Mouse (Mus musculus): Measurements from ENCODE around the gene Spen. TPM values are rescaled to one million over a fixed set of nuclear protein-coding genes. Genes with fewer than 3 reads are reported as not detected.

Spen gene
- total RNA-seq, 2 experiments from 2014 or later: 31.1 to 32.4 TPM

DNA sequence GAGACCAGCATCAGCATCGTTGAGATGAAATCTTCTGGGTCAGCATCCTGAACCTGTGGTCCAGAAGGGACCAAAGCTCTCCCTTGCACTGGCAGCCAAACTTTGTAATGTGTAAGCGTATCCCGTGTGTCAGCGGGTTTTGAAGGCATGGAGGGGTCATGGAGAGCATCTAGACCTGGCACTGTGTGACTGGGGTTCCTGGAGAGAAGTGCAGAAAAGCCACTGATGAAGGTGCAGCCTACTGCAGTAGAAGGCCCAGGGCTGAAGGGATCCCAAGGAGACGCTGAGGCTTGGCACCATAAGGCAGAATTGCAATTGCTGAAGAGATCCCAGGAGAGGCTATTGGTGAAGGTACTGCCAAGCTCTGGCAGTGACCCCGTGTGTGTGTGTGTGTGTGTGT lies 109.0 kb downstream of the Spen start:
- intact Hi-C loops (cut with DNase I): no loop called here
- DNase-seq: no peak

DNA sequence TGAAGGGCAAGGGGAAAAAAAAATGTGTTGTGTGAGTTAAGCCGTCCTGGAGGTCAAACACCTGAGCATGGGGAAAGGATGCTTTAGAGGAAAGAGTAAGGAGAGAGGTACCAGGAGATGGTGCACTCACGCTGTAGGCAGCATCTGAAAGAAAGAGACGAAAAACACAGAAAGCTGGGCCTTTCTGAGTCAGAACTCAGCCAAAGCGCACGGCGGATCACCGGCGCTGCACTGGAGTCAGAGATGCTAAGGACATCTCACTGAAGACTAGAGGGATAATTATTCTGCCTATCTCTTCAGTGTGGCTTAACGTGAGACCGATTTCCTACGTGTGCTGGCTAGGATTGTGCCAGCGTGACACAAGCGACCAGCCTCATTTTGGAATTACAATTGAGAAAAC lies 110.5 kb downstream of the Spen start:
- intact Hi-C loops (cut with DNase I): no loop called here
- no peak for DNase-seq

DNA sequence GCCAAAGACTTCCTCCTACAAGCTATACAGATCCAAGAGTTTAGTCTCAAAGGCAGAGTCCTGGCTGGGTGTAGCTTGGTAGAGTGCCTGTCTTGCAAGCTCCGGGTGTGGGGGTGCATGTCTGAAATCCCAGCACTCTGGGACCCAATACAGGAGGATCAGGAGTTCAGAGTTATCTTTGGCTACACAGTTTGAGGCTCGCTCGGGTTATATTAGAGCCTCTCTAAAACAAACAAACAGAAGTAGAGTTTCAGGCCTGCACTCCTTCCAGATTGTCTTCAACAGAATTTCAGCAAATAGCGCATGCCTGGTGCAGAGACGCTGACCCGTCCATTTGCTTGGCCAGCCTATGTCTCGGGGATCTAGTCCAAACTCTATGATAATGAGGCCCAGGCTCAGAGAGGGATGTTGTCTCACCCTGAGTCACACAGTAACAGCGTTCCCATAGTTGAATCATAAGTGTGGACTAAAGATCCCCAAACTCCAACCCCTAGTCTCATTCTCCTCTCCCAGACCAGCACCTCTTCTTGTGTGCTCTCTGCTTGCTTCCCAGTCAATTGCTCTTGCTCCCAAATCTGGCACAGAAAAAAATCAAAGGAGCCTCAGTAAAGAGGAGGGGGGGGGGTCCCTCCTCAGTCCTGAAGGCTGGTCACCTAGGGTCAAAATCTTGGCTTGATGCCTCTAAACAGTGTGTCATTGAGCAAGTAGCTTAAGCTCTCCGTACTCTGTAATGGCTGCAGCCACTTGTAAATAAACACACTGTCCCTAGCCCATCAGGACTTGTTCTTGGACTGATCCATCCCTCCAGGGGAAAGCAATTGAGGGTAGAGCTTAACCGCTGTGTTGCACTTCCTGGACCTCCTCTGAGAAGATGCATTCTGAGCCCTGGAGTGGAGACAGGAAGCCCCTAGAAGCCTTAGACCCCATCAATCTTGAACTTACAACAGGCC lies 111.3 kb downstream of the Spen start:
- no peak for DNase-seq
- intact Hi-C loops (cut with DNase I): no loop called here

DNA sequence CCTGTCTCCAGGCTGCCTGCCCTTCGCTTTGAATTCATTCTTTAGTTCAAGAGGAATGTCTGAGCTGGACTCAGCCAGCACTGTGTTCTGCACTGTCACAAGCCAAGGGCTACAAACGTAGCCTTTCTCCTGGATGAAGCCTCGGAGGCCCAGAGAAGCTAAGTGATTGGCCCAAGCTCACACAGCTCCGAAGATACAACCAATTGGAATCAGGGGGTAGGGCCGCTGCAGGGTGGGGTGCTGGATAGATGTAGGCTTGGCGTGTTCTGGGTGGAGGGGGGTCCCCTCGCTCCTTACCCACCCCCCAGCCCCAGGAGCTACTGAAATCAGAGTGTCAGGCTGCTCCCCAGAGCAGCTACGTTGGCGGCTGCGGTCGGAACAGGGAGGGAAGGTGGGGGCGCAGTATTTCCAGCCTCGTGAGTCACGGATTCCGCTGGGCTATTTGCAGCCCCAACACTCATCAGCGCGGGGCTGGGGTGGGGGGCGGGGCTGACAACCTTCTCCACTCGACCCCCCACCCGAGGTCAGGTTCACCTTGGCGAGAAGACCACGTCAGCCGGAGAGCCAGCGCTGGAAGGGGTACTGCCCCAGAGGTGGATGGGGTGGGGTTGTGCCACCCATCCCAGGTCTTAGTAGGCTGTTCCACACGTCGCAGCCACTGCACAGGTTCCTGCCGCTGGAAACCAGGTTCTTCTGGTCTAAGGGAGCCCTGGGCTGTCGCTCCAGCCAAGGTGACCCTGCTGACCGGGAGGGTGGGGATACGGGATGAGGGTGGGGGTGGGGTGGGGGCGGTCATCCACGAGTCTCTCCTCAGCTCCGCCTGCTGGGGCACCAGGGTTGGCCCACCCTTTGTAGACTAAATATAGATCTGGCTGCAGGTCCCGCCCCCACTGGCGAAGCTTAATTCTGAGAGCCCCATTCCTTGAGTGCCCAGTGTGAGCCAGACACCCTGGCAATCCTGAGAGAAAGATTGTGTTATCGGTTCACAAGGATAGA lies 112.6 kb downstream of the Spen start:
- intact Hi-C loops (cut with DNase I): no loop called here
- DNase-seq: peak; percentile 58 to 74

DNA sequence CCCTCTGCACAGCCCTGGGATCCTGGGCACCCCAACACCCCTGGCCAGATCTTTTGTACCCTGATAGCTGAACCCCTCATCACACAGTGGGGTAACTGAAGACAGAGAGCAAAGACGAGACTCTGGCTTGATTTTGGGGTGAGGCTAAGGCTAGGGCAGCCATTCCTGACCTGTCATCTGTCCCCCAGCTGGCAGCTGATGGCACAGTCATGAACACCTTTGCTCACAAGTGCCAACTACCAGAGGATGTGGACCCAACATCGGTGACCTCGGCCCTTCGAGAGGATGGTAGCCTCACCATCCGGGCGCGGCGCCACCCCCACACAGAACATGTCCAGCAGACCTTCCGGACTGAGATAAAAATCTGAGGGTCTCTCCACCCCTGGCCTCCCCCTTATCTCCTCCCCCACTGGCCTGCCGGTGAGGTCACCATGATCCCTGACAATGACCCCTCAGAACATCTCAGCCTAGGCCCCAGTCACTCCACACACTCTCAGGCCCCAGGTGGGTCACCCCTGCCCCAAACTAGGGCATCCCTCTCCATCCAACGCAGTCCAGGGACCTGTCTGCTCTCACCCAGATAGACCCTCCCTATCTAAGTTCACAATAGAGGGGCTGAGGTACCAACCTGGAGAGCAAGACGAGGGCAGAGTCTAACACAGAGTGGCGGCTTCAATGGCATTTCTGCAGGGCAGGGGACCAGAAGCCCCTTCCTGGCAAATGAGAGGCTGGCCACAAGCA lies 114.5 kb downstream of the Spen start:
- no peak for DNase-seq
- intact Hi-C loops (cut with DNase I): no loop called here

DNA sequence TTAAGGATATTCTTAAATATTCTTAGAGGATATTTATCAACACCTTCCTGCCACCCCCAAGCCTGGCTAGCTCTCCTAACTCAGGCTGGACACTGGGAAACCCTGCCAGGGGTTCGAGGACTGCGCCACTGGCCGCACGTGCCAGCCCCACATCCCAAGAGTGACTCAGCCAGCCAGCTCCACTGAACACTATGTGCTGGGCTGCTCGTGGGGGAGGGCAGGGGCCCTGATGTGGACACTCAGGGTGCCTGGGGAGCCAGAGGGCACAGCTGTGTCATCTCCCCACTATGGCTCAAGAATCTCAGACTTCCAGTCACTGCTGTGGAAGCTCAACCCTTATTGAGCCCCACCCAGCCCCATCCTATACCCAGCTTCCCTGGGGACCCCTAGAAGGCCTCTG lies 115.1 kb downstream of the Spen start:
- peak; percentile 49 to 63 for DNase-seq
- intact Hi-C loops (cut with DNase I): no loop called here

DNA sequence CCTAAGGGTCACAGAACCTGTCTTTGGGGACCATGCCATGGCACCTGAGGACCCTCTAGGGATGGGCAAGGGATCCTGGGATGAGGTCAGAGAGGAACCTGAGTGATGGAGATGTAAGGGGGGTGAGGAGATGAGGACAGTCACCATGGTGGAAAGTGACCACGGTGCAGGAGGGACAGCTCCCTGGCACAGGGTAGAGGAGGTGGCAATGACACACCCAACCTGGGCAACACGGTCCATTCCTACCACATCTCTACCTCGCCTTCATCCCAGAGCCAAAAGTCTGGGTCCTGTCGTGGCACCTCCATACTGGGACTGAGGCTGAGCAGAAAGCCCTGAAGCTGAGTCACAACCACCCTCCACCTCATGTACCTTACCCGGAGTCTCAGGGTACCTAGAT lies 115.6 kb downstream of the Spen start:
- intact Hi-C loops (cut with DNase I): no loop called here
- DNase-seq: no peak

DNA sequence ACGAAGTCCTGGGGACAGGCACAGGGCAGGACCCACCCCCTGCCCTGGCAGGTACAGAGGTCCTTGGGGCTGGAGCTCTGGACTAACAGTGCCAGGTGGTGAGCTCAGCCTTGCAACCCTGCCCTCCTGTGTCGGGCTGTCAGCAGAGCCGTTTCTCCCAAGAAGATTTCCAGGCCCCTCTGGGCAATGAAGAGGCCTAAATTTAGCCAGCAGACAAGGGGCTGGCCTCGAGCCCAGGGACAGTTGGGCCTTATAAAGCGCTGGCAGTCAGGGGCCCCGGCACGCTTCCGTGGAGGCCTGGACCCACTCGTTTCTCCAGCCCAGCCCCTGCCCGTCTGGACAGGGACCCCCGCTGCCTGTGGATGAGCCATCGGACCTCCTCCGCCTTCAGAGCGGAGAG lies 117.0 kb downstream of the Spen start:
- DNase-seq: peak; percentile 82 to 85
- intact Hi-C loops (cut with DNase I): no loop called here

DNA sequence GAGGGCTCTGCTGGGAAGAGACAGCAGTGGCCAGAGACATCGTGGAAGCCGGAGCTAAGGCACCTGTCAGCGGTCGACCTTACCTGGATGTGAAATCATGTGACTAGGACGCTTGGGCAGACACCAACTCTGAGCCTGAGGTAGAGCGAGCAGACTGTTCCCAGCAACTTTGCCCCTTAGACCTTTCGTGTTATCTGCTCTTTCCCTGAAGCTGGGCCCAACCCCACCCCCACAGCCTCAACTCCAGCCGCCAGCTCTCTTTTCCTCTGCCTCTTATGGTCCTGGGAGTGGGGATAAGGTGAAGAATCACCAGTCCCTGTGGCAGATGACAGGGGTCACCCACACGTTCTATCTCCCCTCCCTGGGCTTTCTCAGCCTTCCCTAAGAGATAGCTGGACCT lies 117.5 kb downstream of the Spen start:
- DNase-seq: no peak
- intact Hi-C loops (cut with DNase I): no loop called here

DNA sequence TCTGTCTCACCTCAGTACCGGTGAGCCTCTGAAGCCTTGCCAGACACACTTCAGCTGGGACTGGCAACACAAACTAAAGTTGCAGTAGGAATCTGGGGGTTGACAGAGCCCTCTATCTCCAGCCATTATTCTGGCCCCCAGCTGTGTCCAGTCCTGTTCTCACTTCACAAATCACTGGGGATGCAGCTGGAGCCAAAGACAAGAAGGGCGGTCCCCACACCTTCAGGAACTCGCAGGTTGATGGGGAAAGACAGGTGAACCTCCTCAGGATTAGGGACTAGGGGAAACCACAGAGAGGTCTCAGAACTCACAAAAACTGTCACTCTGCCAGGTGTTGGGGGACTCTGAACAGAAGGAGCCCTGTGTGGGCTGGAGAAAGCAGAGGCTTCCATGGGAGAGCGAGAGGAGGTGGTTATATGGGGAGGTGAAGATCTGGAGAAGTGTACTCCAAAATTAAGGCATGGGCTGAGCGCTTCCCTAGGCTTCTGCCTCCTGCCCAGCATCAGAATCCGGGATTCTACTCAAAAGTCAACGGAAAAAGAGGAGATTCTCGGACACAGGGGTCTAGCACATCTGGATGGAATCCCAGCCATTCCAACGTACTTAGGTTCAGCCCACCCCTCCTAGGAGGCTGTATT lies 118.1 kb downstream of the Spen start, which contains the start of gene Hspb7:
Gene Hspb7 (plus strand): TSS at position 588 of the 638 bp plus-strand sequence.
- no peak for DNase-seq
- intact Hi-C loops (cut with DNase I): no loop called here

DNA sequence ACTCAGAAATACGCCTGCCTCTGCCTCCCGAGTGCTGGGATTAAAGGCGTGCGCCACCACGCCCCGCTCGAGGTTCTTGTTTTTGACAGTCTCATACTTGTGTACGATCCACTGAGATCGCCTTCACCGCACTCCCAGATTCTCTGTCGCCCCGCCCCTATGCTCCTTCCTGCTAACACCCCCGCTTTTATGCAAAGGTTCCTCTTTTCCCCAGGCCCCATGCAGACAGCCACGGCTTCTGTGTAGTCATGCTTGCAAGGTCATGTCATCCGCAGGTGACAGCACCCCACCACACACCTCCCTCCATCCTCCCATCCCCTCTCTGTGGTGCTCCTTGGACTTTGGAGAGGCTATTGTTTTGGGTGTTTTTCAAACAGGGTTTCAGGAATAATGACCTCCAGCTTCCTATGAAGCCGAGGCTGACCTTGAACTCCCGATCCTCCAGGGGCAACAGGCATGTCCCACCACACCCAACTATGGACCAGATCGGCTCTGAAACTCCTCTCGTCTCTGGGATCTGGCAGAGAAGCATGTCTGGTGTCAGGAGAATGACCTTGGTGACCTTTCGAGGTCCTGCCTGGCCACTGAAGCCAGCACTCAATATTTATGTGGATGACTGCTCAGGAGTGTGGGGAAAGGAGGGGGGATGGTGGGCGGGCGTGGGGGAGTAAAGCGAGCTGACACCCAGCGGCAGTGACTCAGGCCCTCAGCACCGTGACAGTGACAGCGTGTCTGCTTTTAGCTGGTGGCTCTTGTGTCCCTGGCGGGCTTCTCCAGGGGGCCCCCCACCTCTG lies 118.8 kb downstream of the Spen start:
- no peak for DNase-seq
- intact Hi-C loops (cut with DNase I): no loop called here

Other genes with a start within 250 kb of the Spen start
- 1 to 10 TPM; 5.4 to 7.0 TPM for gene Epha2, start 237.4 kb downstream of the Spen start, total RNA-seq (2021)
- gene Fam131c, start 170.4 kb downstream of the Spen start, total RNA-seq (2021): 1 to 10 TPM; 1.6 to 1.7 TPM
- gene Clcnka, start 139.9 kb downstream of the Spen start, total RNA-seq (2021): not detected
- 1 to 10 TPM in 1 of 2 experiments, under 1 TPM in 1; 0.38 to 1.0 TPM for gene Clcnkb, start 122.6 kb downstream of the Spen start, total RNA-seq (2021)
- 1,000 to 10,000 TPM; 1,173 to 1,191 TPM for gene Hspb7, start 117.8 kb downstream of the Spen start, total RNA-seq (2021)
- gene Srarp, start 102.5 kb downstream of the Spen start, total RNA-seq (2021): 1 to 10 TPM in 1 of 2 experiments, under 1 TPM in 1; 0.67 to 1.6 TPM
- gene Zbtb17, start 93.9 kb downstream of the Spen start, total RNA-seq (2021): 10 to 100 TPM; 21.3 to 24.7 TPM
- gene Fblim1, start 67.5 kb upstream of the Spen start, total RNA-seq (2021): 100 to 1,000 TPM; 231 to 294 TPM
- 10 to 100 TPM; 26.1 to 29.2 TPM for gene Tmem82, start 80.0 kb upstream of the Spen start, total RNA-seq (2021)
- 100 to 1,000 TPM; 160 to 170 TPM for gene Slc25a34, start 85.2 kb upstream of the Spen start, total RNA-seq (2021)
- 100 to 1,000 TPM; 103 to 112 TPM for gene Plekhm2, start 126.3 kb upstream of the Spen start, total RNA-seq (2021)
- under 1 TPM in 1 of 2 experiments, not detected in 1; 1.00 TPM for gene Rsc1a1, start 147.0 kb upstream of the Spen start, total RNA-seq (2021)
- 10 to 100 TPM; 30.7 to 31.0 TPM for gene Ddi2, start 184.8 kb upstream of the Spen start, total RNA-seq (2021)
- gene Agmat, start 208.1 kb upstream of the Spen start, total RNA-seq (2021): under 1 TPM in 1 of 2 experiments, not detected in 1; 0.19 TPM